Mouse (Mus musculus): ENCODE results near the gene Doc2b. TPM values are rescaled to one million over a fixed set of nuclear protein-coding genes. Genes with fewer than 3 reads are reported as not detected.

Gene Doc2b
- total and polyA plus RNA-seq, 3 experiments = not detected

GRCm38 (mm10) chr11:75760785-75761184 lies 35.1 kb downstream of the Doc2b start:
- H3K27ac ChIP-seq (ENCODE audit: insufficient read depth, low read depth) = no peak overlapping the region
- H3K4me1 ChIP-seq (ENCODE audit: control insufficient read depth in 1 of 2, insufficient read depth in 2 of 2) = peaks cover 12 to 68% of the 10 kb centered on the region in 2 experiments
- no peak overlapping the region for H3K4me2 ChIP-seq (ENCODE audit: insufficient read depth, low read depth, poor library complexity, severe bottlenecking)
- no peaks in the 10 kb centered on the region for H3K9me3 ChIP-seq (replicated peaks; ENCODE audit: low read length)
- peaks cover 88% of the 10 kb centered on the region for H3K79me2 ChIP-seq (replicated peaks; ENCODE audit: control insufficient read depth, extremely low read depth, insufficient read depth, poor library complexity, severe bottlenecking)
- DNase-seq (ENCODE audit: extremely low read depth) = no peak
- peaks cover 64 to 89% of the 10 kb centered on the region in 2 experiments for H3K36me3 ChIP-seq (replicated peaks in 1 of 2; ENCODE audit: control insufficient read depth in 1 of 2, insufficient read depth in 1 of 2, low read length in 1 of 2)
- H3K27me3 ChIP-seq (replicated peaks) = no peaks in the 10 kb centered on the region
- TF ChIP-seq ZC3H11A (IDR thresholded peaks at IDR 0.05; ENCODE audit: low read depth, low read length) (no peak), NRF1 (IDR thresholded peaks at IDR 0.05; ENCODE audit: low read depth, low read length) (no peak)
- H3K9ac ChIP-seq (ENCODE audit: insufficient read depth, low read depth) = no peak overlapping the region
- H3K4me3 ChIP-seq (replicated peaks in 1 of 3; ENCODE audit: low read depth in 2 of 3, low read length in 2 of 3, poor library complexity in 1 of 3) = no peak overlapping the region
- dilution Hi-C loops (cut with MboI; ENCODE audit: extremely low pct_ligation_motif_present, extremely low pct_unique_long_range_greater_than_20kb, low sequenced_read_pairs) (no loop called here), in situ Hi-C loops (cut with MboI; ENCODE audit: low pct_ligation_motif_present, low pct_unique_long_range_greater_than_20kb, low sequenced_read_pairs) (no loop called here)

GRCm38 (mm10) chr11:75758553-75758952 lies 37.3 kb downstream of the Doc2b start:
- DNase-seq (ENCODE audit: extremely low read depth) = no peak
- peaks cover 67 to 91% of the 10 kb centered on the region in 2 experiments for H3K36me3 ChIP-seq (replicated peaks in 1 of 2; ENCODE audit: control insufficient read depth in 1 of 2, insufficient read depth in 1 of 2, low read length in 1 of 2)
- no peak overlapping the region for H3K4me2 ChIP-seq (ENCODE audit: insufficient read depth, low read depth, poor library complexity, severe bottlenecking)
- H3K9me3 ChIP-seq (replicated peaks; ENCODE audit: low read length) = no peaks in the 10 kb centered on the region
- in situ Hi-C loops (cut with MboI; ENCODE audit: low pct_ligation_motif_present, low pct_unique_long_range_greater_than_20kb, low sequenced_read_pairs) (no loop called here), dilution Hi-C loops (cut with MboI; ENCODE audit: extremely low pct_ligation_motif_present, extremely low pct_unique_long_range_greater_than_20kb, low sequenced_read_pairs) (no loop called here)
- peaks cover 96% of the 10 kb centered on the region for H3K79me2 ChIP-seq (replicated peaks; ENCODE audit: control insufficient read depth, extremely low read depth, insufficient read depth, poor library complexity, severe bottlenecking)
- peaks cover 7 to 60% of the 10 kb centered on the region in 2 experiments for H3K4me1 ChIP-seq (ENCODE audit: control insufficient read depth in 1 of 2, insufficient read depth in 2 of 2)
- H3K4me3 ChIP-seq (replicated peaks in 1 of 3; ENCODE audit: low read depth in 2 of 3, low read length in 2 of 3, poor library complexity in 1 of 3) = no peak overlapping the region
- TF ChIP-seq IRF4 (IDR thresholded peaks at IDR 0.05; ENCODE audit: low read depth, low read length) = no peak
- no peak for TF ChIP-seq HCFC1 (IDR thresholded peaks at IDR 0.05; ENCODE audit: low read depth, low read length)
- TF ChIP-seq MYC (IDR thresholded peaks at IDR 0.05; ENCODE audit: low read depth, low read length) = no peak
- no peak for TF ChIP-seq JUN (IDR thresholded peaks at IDR 0.05; ENCODE audit: insufficient read depth, low read depth, low read length)
- TF ChIP-seq ETS1 (conservative IDR thresholded peaks at IDR 0.05; ENCODE audit: low read depth, low read length) = no peak
- no peak for TF ChIP-seq ZC3H11A (IDR thresholded peaks at IDR 0.05; ENCODE audit: low read depth, low read length)
- no peak for TF ChIP-seq ZKSCAN1 (IDR thresholded peaks at IDR 0.05; ENCODE audit: borderline replicate concordance, low read depth, low read length)
- TF ChIP-seq CHD2 (IDR thresholded peaks at IDR 0.05; ENCODE audit: low read length) = no peak
- TF ChIP-seq JUND (conservative IDR thresholded peaks at IDR 0.05; ENCODE audit: low read depth, low read length) = no peak
- TF ChIP-seq TCF12 (IDR thresholded peaks at IDR 0.05; ENCODE audit: low read depth, low read length) = no peak
- no peak for TF ChIP-seq TBP (conservative IDR thresholded peaks at IDR 0.05; ENCODE audit: low read depth, low read length)
- TF ChIP-seq MAX (IDR thresholded peaks at IDR 0.05; ENCODE audit: low read length) = no peak
- TF ChIP-seq MAFK (IDR thresholded peaks at IDR 0.05; ENCODE audit: insufficient replicate concordance, low read length) = no peak
- TF ChIP-seq MXI1 (IDR thresholded peaks at IDR 0.05; ENCODE audit: low read depth, low read length) = no peak
- no peak for TF ChIP-seq BHLHE40 (IDR thresholded peaks at IDR 0.05; ENCODE audit: low read depth, low read length)
- no peak for TF ChIP-seq NRF1 (IDR thresholded peaks at IDR 0.05; ENCODE audit: low read depth, low read length)
- TF ChIP-seq POLR2AphosphoS2 (IDR thresholded peaks at IDR 0.05; ENCODE audit: low read depth, low read length) = no peak
- no peak for TF ChIP-seq RAD21 (IDR thresholded peaks at IDR 0.05; ENCODE audit: low read depth, low read length)
- TF ChIP-seq NELFE (IDR thresholded peaks at IDR 0.05; ENCODE audit: low read depth, low read length) = no peak
- no peak for TF ChIP-seq UBTF (IDR thresholded peaks at IDR 0.05; ENCODE audit: low read depth, low read length)
- no peak overlapping the region for H3K9ac ChIP-seq (ENCODE audit: insufficient read depth, low read depth)
- H3K27ac ChIP-seq (ENCODE audit: insufficient read depth, low read depth) = no peak overlapping the region
- no peaks in the 10 kb centered on the region for H3K27me3 ChIP-seq (replicated peaks)
